Mouse (Mus musculus): Measurements from ENCODE around the gene Rnf43. TPM values are rescaled to one million over a fixed set of nuclear protein-coding genes. Genes with fewer than 3 reads are reported as not detected.

Rnf43 gene
- total and polyA plus RNA-seq, 3 experiments: 14.6 to 17.3 TPM; not detected in 1

- Histone ChIP-seq H3K4me3 (ENCODE audit: control insufficient read depth in 1 of 2, insufficient read depth in 1 of 2, low read depth in 2 of 2, low read length in 2 of 2) (no peak overlapping the region), H3K79me2 (ENCODE audit: control insufficient read depth, insufficient read depth, low read length, poor library complexity) (no peaks in the 10 kb centered on the region), H3K27me3 (ENCODE audit: control insufficient read depth in 1 of 2, insufficient read depth in 2 of 2, low read length in 2 of 2) (no peaks in the 10 kb centered on the region), H3K27ac (ENCODE audit: control insufficient read depth, low read depth, low read length) (no peak overlapping the region), H3K4me1 (ENCODE audit: control insufficient read depth in 1 of 2, insufficient read depth in 2 of 2, low read length in 2 of 2) (no peaks in the 10 kb centered on the region; a peak in 1 of 4 replicates), H3K9me3 (replicated peaks; ENCODE audit: insufficient read depth, low read length) (no peaks in the 10 kb centered on the region), H3K9ac (ENCODE audit: control insufficient read depth, low read depth, low read length, poor library complexity, severe bottlenecking) (no peak overlapping the region), H3K36me3 (ENCODE audit: control insufficient read depth in 1 of 2, insufficient read depth in 2 of 2, low read length in 2 of 2) (peaks cover 3 to 6% of the 10 kb centered on the region in 2 experiments; a peak in 2 of 4 replicates)
- TF ChIP-seq CTCF (IDR thresholded peaks at IDR 0.05 in 2 of 3, conservative IDR thresholded peaks at IDR 0.05 in 1 of 3; ENCODE audit: control insufficient read depth in 1 of 3, insufficient read depth in 1 of 3, low read depth in 2 of 3, low read length in 3 of 3, poor library complexity in 1 of 3, severe bottlenecking in 1 of 3) (no peak), GABPA (IDR thresholded peaks at IDR 0.05; ENCODE audit: low read depth, low read length) (no peak), NELFE (IDR thresholded peaks at IDR 0.05; ENCODE audit: low read depth, low read length) (no peak), NRF1 (IDR thresholded peaks at IDR 0.05; ENCODE audit: insufficient read depth, low read depth, low read length, poor library complexity, severe bottlenecking) (no peak), MAFK (IDR thresholded peaks at IDR 0.05; ENCODE audit: borderline replicate concordance, low read depth, low read length) (no peak), ELF1 (IDR thresholded peaks at IDR 0.05; ENCODE audit: low read depth, low read length) (no peak), ZNF384 (IDR thresholded peaks at IDR 0.05; ENCODE audit: low read depth, low read length) (no peak), MXI1 (IDR thresholded peaks at IDR 0.05; ENCODE audit: low read depth, low read length) (no peak), USF2 (IDR thresholded peaks at IDR 0.05; ENCODE audit: borderline replicate concordance in 1 of 2, insufficient read depth in 1 of 2, low read depth in 1 of 2, low read length in 2 of 2) (no peak), ETS1 (IDR thresholded peaks at IDR 0.05; ENCODE audit: low read depth, low read length) (no peak), E2F4 (IDR thresholded peaks at IDR 0.05; ENCODE audit: borderline replicate concordance, low read depth, low read length) (no peak), MEF2A (IDR thresholded peaks at IDR 0.05; ENCODE audit: extremely low read depth, insufficient replicate concordance, low read depth, low read length, poor library complexity, severe bottlenecking) (no peak), MYC (IDR thresholded peaks at IDR 0.05; ENCODE audit: low read depth, low read length) (no peak), TCF12 (IDR thresholded peaks at IDR 0.05; ENCODE audit: low read depth, low read length) (no peak), ZMIZ1 (IDR thresholded peaks at IDR 0.05; ENCODE audit: low read depth, low read length) (no peak), GATA1 (IDR thresholded peaks at IDR 0.05; ENCODE audit: low read depth, low read length) (no peak), POLR2AphosphoS5 (IDR thresholded peaks at IDR 0.05; ENCODE audit: borderline replicate concordance, low read depth, low read length) (no peak)
- no peak for DNase-seq (ENCODE audit: low read depth, low spot score)
These were observed 46.6 kb upstream of the Rnf43 start for GRCm38 (mm10) chr11:87615952-87616351.

GRCm38 (mm10) chr11:87616790-87617474, 45.6 kb upstream of the Rnf43 start, which contains the start of gene Hsf5:
Gene Hsf5, plus strand, starts transcription at chr11:87617164.
- H3K27ac ChIP-seq (ENCODE audit: control insufficient read depth, low read depth, low read length): no peak within 1 kb of the TSS
- H3K9ac ChIP-seq (ENCODE audit: control insufficient read depth, low read depth, low read length, poor library complexity, severe bottlenecking): no peak within 1 kb of the TSS

More at GRCm38 (mm10) chr11:87616790-87617474, 45.6 kb upstream of the Rnf43 start, which contains the start of gene Hsf5:
- Histone ChIP-seq H3K4me1 (ENCODE audit: control insufficient read depth in 1 of 2, insufficient read depth in 2 of 2, low read length in 2 of 2) (no peaks in the 10 kb centered on the region; a peak in 1 of 4 replicates), H3K9me3 (replicated peaks; ENCODE audit: insufficient read depth, low read length) (no peaks in the 10 kb centered on the region), H3K79me2 (ENCODE audit: control insufficient read depth, insufficient read depth, low read length, poor library complexity) (no peaks in the 10 kb centered on the region), H3K27me3 (ENCODE audit: control insufficient read depth in 1 of 2, insufficient read depth in 2 of 2, low read length in 2 of 2) (no peaks in the 10 kb centered on the region), H3K4me3 (ENCODE audit: control insufficient read depth in 1 of 2, insufficient read depth in 1 of 2, low read depth in 2 of 2, low read length in 2 of 2) (no peak within 1 kb of the TSS), H3K36me3 (ENCODE audit: control insufficient read depth in 1 of 2, insufficient read depth in 2 of 2, low read length in 2 of 2) (peaks cover 3 to 6% of the 10 kb centered on the region in 2 experiments; a peak in 2 of 4 replicates)
- TF ChIP-seq MYB (IDR thresholded peaks at IDR 0.05; ENCODE audit: low read depth, low read length) (no peak), RCOR1 (IDR thresholded peaks at IDR 0.05; ENCODE audit: low read depth, low read length) (no peak), SMC3 (IDR thresholded peaks at IDR 0.05; ENCODE audit: low read depth, low read length) (no peak), ZKSCAN1 (IDR thresholded peaks at IDR 0.05; ENCODE audit: low read depth, low read length) (no peak), TCF12 (IDR thresholded peaks at IDR 0.05; ENCODE audit: low read depth, low read length) (no peak), ZNF384 (IDR thresholded peaks at IDR 0.05; ENCODE audit: low read depth, low read length) (no peak), ETS1 (IDR thresholded peaks at IDR 0.05; ENCODE audit: low read depth, low read length) (no peak), POLR2AphosphoS5 (IDR thresholded peaks at IDR 0.05; ENCODE audit: borderline replicate concordance, low read depth, low read length) (no peak), RAD21 (IDR thresholded peaks at IDR 0.05; ENCODE audit: low read depth, low read length) (no peak), MAZ (IDR thresholded peaks at IDR 0.05; ENCODE audit: low read depth, low read length) (no peak), SIN3A (IDR thresholded peaks at IDR 0.05; ENCODE audit: low read length) (no peak), POLR2A (IDR thresholded peaks at IDR 0.05; ENCODE audit: control insufficient read depth in 1 of 2, insufficient read depth in 1 of 2, low read depth in 1 of 2, low read length in 2 of 2, poor library complexity in 1 of 2) (no peak), MYC (IDR thresholded peaks at IDR 0.05; ENCODE audit: low read depth, low read length) (no peak), MEF2A (IDR thresholded peaks at IDR 0.05; ENCODE audit: extremely low read depth, insufficient replicate concordance, low read depth, low read length, poor library complexity, severe bottlenecking) (no peak), MXI1 (IDR thresholded peaks at IDR 0.05; ENCODE audit: low read depth, low read length) (no peak), CHD2 (IDR thresholded peaks at IDR 0.05; ENCODE audit: low read length) (no peak), JUND (IDR thresholded peaks at IDR 0.05; ENCODE audit: low read depth, low read length) (no peak), ELF1 (IDR thresholded peaks at IDR 0.05; ENCODE audit: low read depth, low read length) (no peak), USF2 (IDR thresholded peaks at IDR 0.05; ENCODE audit: borderline replicate concordance in 1 of 2, insufficient read depth in 1 of 2, low read depth in 1 of 2, low read length in 2 of 2) (no peak)
- DNase-seq (ENCODE audit: low read depth, low spot score): no peak
